Mouse (Mus musculus): ENCODE data around the gene Kif20b.

Gene Kif20b

GRCm38 (mm10) chr19:34920066-34920465 is 2.1 kb upstream of the Kif20b start:
- no peak for DNase-seq (ENCODE audit: low spot score in 2 of 2)

- DNase-seq (ENCODE audit: low spot score in 2 of 2) = no peak
Measured at GRCm38 (mm10) chr19:34920531-34920930, 1.6 kb upstream of the Kif20b start.

- DNase-seq (ENCODE audit: low spot score in 2 of 2) = no peak
Measured at GRCm38 (mm10) chr19:34921253-34921651, 909 bp upstream of the Kif20b start.

- DNase-seq (ENCODE audit: low spot score in 2 of 2) = no peak
Measured at GRCm38 (mm10) chr19:34922603-34922963, 422 bp downstream of the Kif20b start.

GRCm38 (mm10) chr19:34947206-34947605 is 25.0 kb downstream of the Kif20b start:
- DNase-seq (ENCODE audit: low spot score in 2 of 2) = no peak

GRCm38 (mm10) chr19:34953842-34954541 is 31.8 kb downstream of the Kif20b start:
- DNase-seq (ENCODE audit: low spot score in 2 of 2) = no peak

- no peak for DNase-seq (ENCODE audit: low spot score in 2 of 2)
Measured at GRCm38 (mm10) chr19:34959369-34959768, 37.2 kb downstream of the Kif20b start.

- no peak for DNase-seq (ENCODE audit: low spot score in 2 of 2)
Measured at GRCm38 (mm10) chr19:34984742-34985141, 62.6 kb downstream of the Kif20b start.

GRCm38 (mm10) chr19:34990443-34990842 is 68.3 kb downstream of the Kif20b start:
- DNase-seq (ENCODE audit: low spot score in 2 of 2) = no peak

GRCm38 (mm10) chr19:34992969-34993527 is 70.9 kb downstream of the Kif20b start:
- DNase-seq (ENCODE audit: low spot score in 2 of 2) = no peak

GRCm38 (mm10) chr19:35015058-35015457 is 92.9 kb downstream of the Kif20b start:
- no peak for DNase-seq (ENCODE audit: low spot score in 2 of 2)

GRCm38 (mm10) chr19:35017474-35018208 is 95.5 kb downstream of the Kif20b start:
- no peak for DNase-seq (ENCODE audit: low spot score in 2 of 2)

GRCm38 (mm10) chr19:35018209-35018581 is 96.0 kb downstream of the Kif20b start:
- DNase-seq (ENCODE audit: low spot score in 2 of 2) = no peak
